In genomic region chr6:118410428-118410827, GRCm38 (mm10) we compare ENCODE assay signal across 28 mouse cellular contexts. TPM values are rescaled to one million over a fixed set of nuclear protein-coding genes. Genes with fewer than 3 reads are reported as not detected.
DNase-seq lines count a peak whose midpoint lies in the region; ATAC-seq lines count a peak whose summit lies in the region.
"Had no signal": no experiment of that assay in that cellular context is flagged by ENCODE, and none has a peak within 500 bp of the region (broad histone marks: within the 10 kb centered on the region; RNA-seq: fewer than 3 reads in every experiment).

No protein-coding gene starts in this region.

- no peak for ATAC-seq in heart, embryonic 12.5 days (ENCODE audit: insufficient number of reproducible peaks, low FRiP score)
- peak; percentile 53; the same call in 1 of the 2 replicates for ATAC-seq in liver, embryonic 13.5 days (ENCODE audit: low read depth)
- ATAC-seq: CD4-positive, CD25-positive, alpha-beta regulatory T cell, adult 4 months; forebrain, embryonic 14.5 days; forebrain, embryonic 16.5 days had no signal

- peak; percentile 25 for DNase-seq in heart, adult 11 months
- DNase-seq in MEL-GATA-1-ER (ENCODE audit: extremely low read depth, low read depth) = peak; percentile 27
- peak; percentile 42 for DNase-seq in c-Kit-positive CD71-positive TER-119-positive erythroid progenitor cells, embryonic 14.5 days (ENCODE audit: low spot score)
- no peak for DNase-seq in liver, embryonic 13.5 days
- no peak for DNase-seq in spleen, postnatal 36 days (ENCODE audit: low spot score in 2 of 2)
- DNase-seq in cerebellum, adult 11 months = no peak
- no peak for DNase-seq in frontal cortex, postnatal 36 days (ENCODE audit: low spot score in 2 of 2)
- DNase-seq: adrenal gland, adult 2 months; adrenal gland, postnatal 10 days; adrenal gland, postnatal 25 days; B cell, adult 2 months; cerebellum, adult 18-20 months; cerebellum, adult 8-10 months; cerebellum, adult 9-11 months; cerebellum, postnatal 14 days; cerebellum, postnatal 36 days; embryo, embryonic 11 days had no signal

- no peaks in the 10 kb centered on the region for H3K9me3 ChIP-seq in heart, embryonic 12.5 days (replicated peaks)
- H3K9me3 ChIP-seq in liver, embryonic 13.5 days (replicated peaks) = no peaks in the 10 kb centered on the region
- H3K9me3 ChIP-seq: embryonic facial prominence, embryonic 13.5 days; embryonic facial prominence, embryonic 15.5 days; forebrain, embryonic 10.5 days; forebrain, embryonic 12.5 days; G1E had no signal

- H3K4me3 ChIP-seq in heart, embryonic 12.5 days = no peak overlapping the region
- H3K4me3 ChIP-seq in liver, embryonic 13.5 days (replicated peaks) = no peak overlapping the region
- H3K4me3 ChIP-seq: embryonic facial prominence, embryonic 13.5 days; embryonic facial prominence, embryonic 15.5 days; erythroblast, embryonic 14.5 days; forebrain, embryonic 10.5 days; forebrain, embryonic 12.5 days had no signal

- H3K4me2 ChIP-seq in heart, embryonic 12.5 days = no peak overlapping the region
- no peak overlapping the region for H3K4me2 ChIP-seq in liver, embryonic 13.5 days
- H3K4me2 ChIP-seq: embryonic facial prominence, embryonic 13.5 days; embryonic facial prominence, embryonic 15.5 days; forebrain, embryonic 12.5 days had no signal

- H3K4me1 ChIP-seq in heart, embryonic 12.5 days (replicated peaks) = no peaks in the 10 kb centered on the region
- peaks cover 6% of the 10 kb centered on the region; the same call in 1 of the 2 replicates for H3K4me1 ChIP-seq in liver, embryonic 13.5 days (replicated peaks)
- H3K4me1 ChIP-seq: embryonic facial prominence, embryonic 13.5 days; embryonic facial prominence, embryonic 15.5 days; forebrain, embryonic 10.5 days; forebrain, embryonic 12.5 days had no signal

- WGBS in heart, embryonic 12.5 days = 88% methylated on average over 1 of the region's 1 CpGs
- WGBS in liver, embryonic 13.5 days (ENCODE audit: insufficient replicate concordance) = 42% methylated on average over 1 of the region's 1 CpGs

- H3K9ac ChIP-seq in heart, embryonic 12.5 days = no peak overlapping the region
- H3K9ac ChIP-seq in liver, embryonic 13.5 days = no peak overlapping the region
- H3K9ac ChIP-seq: embryonic facial prominence, embryonic 13.5 days; embryonic facial prominence, embryonic 15.5 days; forebrain, embryonic 12.5 days had no signal

- H3K36me3 ChIP-seq in heart, embryonic 12.5 days = peaks cover 83% of the 10 kb centered on the region
- peaks cover 87% of the 10 kb centered on the region for H3K36me3 ChIP-seq in liver, embryonic 13.5 days

- no peak overlapping the region for H3K27ac ChIP-seq in heart, embryonic 12.5 days (ENCODE audit: poor library complexity, severe bottlenecking)
- H3K27ac ChIP-seq in liver, embryonic 13.5 days = no peak overlapping the region
- H3K27ac ChIP-seq: embryonic facial prominence, embryonic 13.5 days; embryonic facial prominence, embryonic 15.5 days; forebrain, embryonic 10.5 days; forebrain, embryonic 12.5 days had no signal

- H3K27me3 ChIP-seq in heart, embryonic 12.5 days (replicated peaks) = no peaks in the 10 kb centered on the region
- H3K27me3 ChIP-seq in liver, embryonic 13.5 days = no peaks in the 10 kb centered on the region
- H3K27me3 ChIP-seq: CH12.LX; embryonic facial prominence, embryonic 13.5 days; embryonic facial prominence, embryonic 15.5 days; forebrain, embryonic 12.5 days had no signal

RNA-seq across cellular contexts. Expression of gene Bms1, which starts 8.8 kb away (rescaled TPM):
- 29.7 and 31.5 TPM in 2 replicates for polyA plus RNA-seq in heart, embryonic 12.5 days (2016; fragmentation: Nextera tagmentation; extraction: Ambion mirVana)
- polyA plus RNA-seq in liver, embryonic 13.5 days (2015; fragmentation: Nextera tagmentation; extraction: Ambion mirVana) = 23.1 and 30.0 TPM in 2 replicates

RNA-seq across cellular contexts. Expression of gene Zfp248, which starts 44.9 kb away (rescaled TPM):
- polyA plus RNA-seq in heart, embryonic 12.5 days (2016; fragmentation: Nextera tagmentation; extraction: Ambion mirVana) = 5.9 and 7.1 TPM in 2 replicates
- polyA plus RNA-seq in liver, embryonic 13.5 days (2015; fragmentation: Nextera tagmentation; extraction: Ambion mirVana) = 1.2 and 1.6 TPM in 2 replicates
- polyA plus RNA-seq: erythroblast, embryonic 14.5 days had no signal

Comparison
In these comparisons a context has a peak if more than half of its experiments do, and no peak if none do; other contexts are left out.
1. DNase-seq: peak in heart, adult 11 months (single experiment), MEL-GATA-1-ER (single experiment) and c-Kit-positive CD71-positive TER-119-positive erythroid progenitor cells, embryonic 14.5 days (single experiment); none in liver, embryonic 13.5 days (single experiment), spleen, postnatal 36 days (0 of 2), cerebellum, adult 11 months (single experiment) and frontal cortex, postnatal 36 days (0 of 2).